Mouse (Mus musculus): Measurements from ENCODE around the gene Man2b2.

DNA sequence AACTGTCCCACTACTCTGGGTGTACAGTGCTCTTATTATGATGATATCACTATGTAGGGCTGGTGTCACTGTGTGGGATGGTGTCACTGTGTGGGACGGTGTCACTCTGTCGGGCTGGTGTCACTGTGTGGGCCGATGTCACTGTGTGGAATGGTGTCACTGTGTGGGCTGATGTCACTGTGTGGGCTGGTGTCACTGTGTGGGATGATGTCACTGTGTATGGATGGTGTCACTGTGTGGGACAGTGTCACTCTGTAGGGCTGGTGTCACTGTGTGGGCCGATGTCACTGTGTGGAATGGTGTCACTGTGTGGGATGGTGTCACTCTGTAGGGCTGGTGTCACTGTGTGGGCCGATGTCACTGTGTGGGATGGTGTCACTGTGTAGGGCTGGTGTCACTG is 44.4 kb downstream of the Man2b2 start:
- TF ChIP-seq GATA1 (IDR thresholded peaks at IDR 0.05; ENCODE audit: low read length) (no peak), TAL1 (IDR thresholded peaks at IDR 0.05; ENCODE audit: low read length) (no peak)
